Mouse (Mus musculus): ENCODE measurements around the gene Ddx41. TPM values are rescaled to one million over a fixed set of nuclear protein-coding genes. Genes with fewer than 3 reads are reported as not detected.
"Not testable (repeated sequence)": the region's sequence is repeated elsewhere in the genome, so short reads cannot be mapped to it uniquely, and the experiment has no call there.

The Ddx41 gene
- total and polyA plus RNA-seq, 3 experiments = 59.1 to 101 (median 60.8) TPM

DNA sequence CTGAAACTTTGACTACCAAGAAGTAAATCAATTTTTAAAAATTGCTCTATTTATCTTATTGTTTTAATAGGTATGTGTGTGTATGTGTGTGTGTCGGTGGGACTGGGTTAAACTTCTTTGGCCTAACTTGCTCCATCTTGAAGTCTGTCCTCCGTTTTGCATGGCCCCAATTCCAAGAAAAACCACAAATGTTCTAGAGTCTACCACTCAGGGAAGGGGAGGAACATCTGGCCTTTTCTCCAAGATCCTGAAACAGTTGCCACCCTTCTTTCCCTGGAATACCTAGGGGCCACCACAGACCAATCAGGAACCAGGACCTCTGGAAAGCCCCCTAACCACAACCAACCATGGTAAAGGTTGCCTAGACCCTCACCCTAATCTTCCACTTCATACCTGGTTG lies 35.5 kb upstream of the Ddx41 start:
- DNase-seq (ENCODE audit: low spot score) (peak; percentile 23), ATAC-seq (ENCODE audit: extremely low read depth, insufficient number of reproducible peaks, low FRiP score, poor library complexity, severe bottlenecking) (no peak)
- Histone ChIP-seq H3K36me3 (replicated peaks) (peaks cover 24% of the 10 kb centered on the region), H3K4me1 (ENCODE audit: insufficient read depth, low read depth, low read length) (peaks cover 25% of the 10 kb centered on the region), H3K4me3 (ENCODE audit: low read depth, low read length) (peak overlapping the region; percentile 54; the same call in 1 of the 2 replicates), H3K9me3 (replicated peaks) (peaks cover 3% of the 10 kb centered on the region; the same call in 1 of the 2 replicates), H3K27me3 (ENCODE audit: insufficient read depth, low read length) (no peaks in the 10 kb centered on the region)
- TF ChIP-seq POLR2AphosphoS5 (IDR thresholded peaks at IDR 0.05; ENCODE audit: insufficient replicate concordance, low read depth, low read length) = no peak
- no peak for TF ChIP-seq GATA1 (IDR thresholded peaks at IDR 0.05; ENCODE audit: borderline replicate concordance, low read length)

DNA sequence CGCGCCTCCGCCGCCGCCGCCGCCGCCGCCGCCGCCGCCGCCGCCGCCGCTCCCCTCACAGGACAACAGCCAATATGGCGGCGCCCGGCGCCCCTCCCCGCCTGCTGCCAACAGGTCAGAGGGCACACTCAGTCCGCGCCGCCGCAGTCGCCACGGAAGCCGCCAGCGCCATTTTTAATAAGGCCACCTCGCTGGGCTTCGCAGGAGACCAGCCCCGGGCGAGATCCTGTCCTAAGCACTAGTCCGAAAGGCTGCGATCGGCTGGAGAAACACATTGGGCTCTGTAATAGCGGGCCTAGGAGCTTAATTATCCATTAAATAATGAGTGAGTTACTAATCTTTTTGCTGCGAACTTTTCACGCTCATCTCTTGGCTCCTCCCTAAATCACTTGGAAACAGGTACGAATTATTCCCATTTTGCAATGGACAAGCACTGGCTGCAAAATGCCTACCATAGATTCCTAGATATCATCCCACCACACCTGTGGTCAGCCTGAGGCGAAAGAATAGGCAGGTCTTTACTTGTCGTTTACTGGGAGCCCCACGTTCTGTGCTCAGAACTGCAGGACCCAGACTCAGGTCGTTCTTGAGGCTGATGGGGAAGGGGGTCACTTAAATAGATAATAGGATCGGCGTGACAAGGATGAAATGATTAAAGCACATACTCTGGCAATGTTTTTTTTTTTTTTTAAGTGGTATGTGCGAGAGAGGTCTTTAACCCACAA lies 34.7 kb upstream of the Ddx41 start, which contains the start of gene Fam193b:
TSS of gene Fam193b (minus strand) at position 94 of the 725 bp plus-strand sequence.
- no peaks in the 10 kb centered on the region for H3K27me3 ChIP-seq (ENCODE audit: insufficient read depth, low read length)
- DNase-seq (ENCODE audit: low spot score) = peak; percentile 87
- ATAC-seq (ENCODE audit: extremely low read depth, insufficient number of reproducible peaks, low FRiP score, poor library complexity, severe bottlenecking) = peak; percentile 69
- H3K4me3 ChIP-seq (ENCODE audit: low read depth, low read length) = peak within 1 kb of the TSS; percentile 93
- H3K9me3 ChIP-seq (replicated peaks) = peaks cover 3% of the 10 kb centered on the region; the same call in 1 of the 2 replicates
- TF ChIP-seq POLR2AphosphoS5 (IDR thresholded peaks at IDR 0.05; ENCODE audit: insufficient replicate concordance, low read depth, low read length) = no peak
- no peak for TF ChIP-seq GATA1 (IDR thresholded peaks at IDR 0.05; ENCODE audit: borderline replicate concordance, low read length)
- no peak for TF ChIP-seq TAL1 (conservative IDR thresholded peaks at IDR 0.05; ENCODE audit: low read depth, low read length)
- no peak for TF ChIP-seq GATA2 (IDR thresholded peaks at IDR 0.05; ENCODE audit: borderline replicate concordance, low read depth, low read length)
- no peak for TF ChIP-seq CTCF (IDR thresholded peaks at IDR 0.05; ENCODE audit: low read depth, low read length)
- H3K4me1 ChIP-seq (ENCODE audit: insufficient read depth, low read depth, low read length) = peaks cover 25% of the 10 kb centered on the region
- H3K36me3 ChIP-seq (replicated peaks) = peaks cover 31% of the 10 kb centered on the region

DNA sequence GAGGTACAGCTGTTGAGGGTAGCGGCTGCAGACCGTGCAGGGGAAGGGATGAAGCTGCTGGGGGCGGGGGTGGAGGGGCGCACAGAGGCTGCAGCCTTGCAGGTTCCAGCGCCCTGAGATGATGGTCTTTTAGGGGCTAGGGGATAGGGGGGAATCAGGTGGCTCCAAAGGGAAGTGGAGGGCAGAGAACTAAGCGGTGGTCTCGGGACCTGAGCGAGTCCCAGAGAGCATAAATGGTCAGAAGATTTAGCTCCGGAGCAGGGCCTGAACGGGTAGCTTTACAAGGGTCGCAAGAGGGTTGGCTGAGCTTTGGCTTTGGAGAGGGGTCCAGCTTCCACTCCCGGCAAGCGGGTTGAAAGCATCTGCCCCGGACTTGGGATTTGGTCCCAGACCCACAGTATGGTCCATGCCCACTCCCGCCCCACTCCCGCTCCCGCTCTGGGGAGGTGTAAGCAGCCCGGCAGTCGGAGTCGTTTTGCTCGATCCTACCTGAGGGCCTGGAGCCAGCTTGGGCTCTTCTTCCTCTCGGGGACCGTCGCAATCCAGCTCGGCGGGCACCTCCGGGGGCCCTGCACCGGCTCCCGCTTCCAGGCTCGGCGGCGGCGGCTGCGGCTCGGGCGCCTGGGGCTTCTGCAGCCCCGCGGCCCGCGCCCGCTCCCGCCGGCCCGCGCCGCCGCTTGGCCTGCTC lies 34.0 kb upstream of the Ddx41 start:
- Histone ChIP-seq H3K27me3 (ENCODE audit: insufficient read depth, low read length) (no peaks in the 10 kb centered on the region), H3K4me3 (ENCODE audit: low read depth, low read length) (peak overlapping the region; percentile 93), H3K4me1 (ENCODE audit: insufficient read depth, low read depth, low read length) (peaks cover 27% of the 10 kb centered on the region), H3K9me3 (replicated peaks) (peaks cover 3% of the 10 kb centered on the region; the same call in 1 of the 2 replicates), H3K36me3 (replicated peaks) (peaks cover 38% of the 10 kb centered on the region)
- peak; percentile 47; the same call in 1 of the 2 replicates for ATAC-seq (ENCODE audit: extremely low read depth, insufficient number of reproducible peaks, low FRiP score, poor library complexity, severe bottlenecking)
- TF ChIP-seq GATA2 (IDR thresholded peaks at IDR 0.05; ENCODE audit: borderline replicate concordance, low read depth, low read length) = no peak
- no peak for TF ChIP-seq CTCF (IDR thresholded peaks at IDR 0.05; ENCODE audit: low read depth, low read length)
- no peak for TF ChIP-seq GATA1 (IDR thresholded peaks at IDR 0.05; ENCODE audit: borderline replicate concordance, low read length)
- TF ChIP-seq TAL1 (conservative IDR thresholded peaks at IDR 0.05; ENCODE audit: low read depth, low read length) = no peak
- TF ChIP-seq POLR2AphosphoS5 (IDR thresholded peaks at IDR 0.05; ENCODE audit: insufficient replicate concordance, low read depth, low read length) = no peak
- peak; percentile 57 for DNase-seq (ENCODE audit: low spot score)

DNA sequence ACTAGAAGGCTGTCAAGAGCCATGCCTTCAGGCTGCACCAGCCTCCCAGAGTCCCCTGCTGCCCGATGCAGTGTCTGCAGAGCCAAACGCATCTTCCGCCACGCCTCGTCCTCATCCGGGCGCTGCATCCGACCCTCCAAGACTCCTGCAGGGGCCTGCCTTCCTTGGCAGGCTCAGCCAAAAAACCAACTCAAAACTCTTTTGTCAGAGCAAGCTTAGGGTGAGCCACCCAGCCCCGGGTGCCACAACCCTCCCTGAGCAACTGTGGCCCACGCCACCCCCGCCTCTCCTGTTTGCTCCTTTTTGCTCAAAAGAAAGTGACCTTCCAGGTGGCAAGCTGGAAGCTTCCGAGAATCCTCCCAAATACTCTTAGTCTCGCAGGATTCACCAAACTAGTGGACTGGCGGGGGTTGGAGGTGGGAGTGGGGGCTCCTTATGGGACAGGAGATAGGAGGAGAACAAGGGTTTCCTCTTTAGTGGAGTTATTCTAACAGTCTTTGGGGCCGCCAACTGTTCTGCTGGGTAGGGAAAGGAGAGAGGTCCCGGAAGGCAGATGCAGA lies 33.3 kb upstream of the Ddx41 start:
- ATAC-seq (ENCODE audit: extremely low read depth, insufficient number of reproducible peaks, low FRiP score, poor library complexity, severe bottlenecking) = no peak

DNA sequence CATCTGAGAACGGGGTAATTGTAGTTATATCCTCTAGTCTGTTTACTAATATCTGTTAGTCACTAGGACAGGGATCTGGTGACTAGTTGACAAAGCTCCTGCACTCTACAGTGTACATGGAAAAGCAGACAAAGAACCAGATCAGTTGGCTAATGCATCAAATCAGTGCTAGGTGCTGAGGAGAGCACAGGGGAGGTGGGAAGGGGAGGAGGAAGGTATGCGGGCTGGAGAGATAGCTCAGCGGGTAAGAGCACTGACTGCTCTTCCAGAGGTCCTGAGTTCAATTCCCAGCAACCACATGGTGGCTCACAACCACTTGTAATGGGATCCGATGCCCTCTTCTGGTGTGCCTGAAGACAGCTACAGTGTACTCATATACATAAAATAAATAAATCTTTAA lies 32.1 kb upstream of the Ddx41 start:
- H3K4me1 ChIP-seq (ENCODE audit: insufficient read depth, low read depth, low read length) = peaks cover 27% of the 10 kb centered on the region
- ATAC-seq (ENCODE audit: extremely low read depth, insufficient number of reproducible peaks, low FRiP score, poor library complexity, severe bottlenecking); DNase-seq (ENCODE audit: low spot score); H3K4me3 ChIP-seq (ENCODE audit: low read depth, low read length); H3K27me3 ChIP-seq (ENCODE audit: insufficient read depth, low read length); H3K9me3 ChIP-seq (replicated peaks): not testable (repeated sequence)
- H3K36me3 ChIP-seq (replicated peaks) = peaks cover 57% of the 10 kb centered on the region

More for the DNA sequence above, 33.3 kb upstream of the Ddx41 start:
- TF ChIP-seq GATA1 (IDR thresholded peaks at IDR 0.05; ENCODE audit: borderline replicate concordance, low read length) (no peak), GATA2 (IDR thresholded peaks at IDR 0.05; ENCODE audit: borderline replicate concordance, low read depth, low read length) (no peak), POLR2AphosphoS5 (IDR thresholded peaks at IDR 0.05; ENCODE audit: insufficient replicate concordance, low read depth, low read length) (no peak), TAL1 (conservative IDR thresholded peaks at IDR 0.05; ENCODE audit: low read depth, low read length) (no peak), CTCF (IDR thresholded peaks at IDR 0.05; ENCODE audit: low read depth, low read length) (no peak)
- H3K4me3 ChIP-seq (ENCODE audit: low read depth, low read length) = peak overlapping the region; percentile 93
- no peak for DNase-seq (ENCODE audit: low spot score)
- H3K36me3 ChIP-seq (replicated peaks) = peaks cover 45% of the 10 kb centered on the region
- peaks cover 27% of the 10 kb centered on the region for H3K4me1 ChIP-seq (ENCODE audit: insufficient read depth, low read depth, low read length)
- no peaks in the 10 kb centered on the region for H3K27me3 ChIP-seq (ENCODE audit: insufficient read depth, low read length)
- peaks cover 3% of the 10 kb centered on the region; the same call in 1 of the 2 replicates for H3K9me3 ChIP-seq (replicated peaks)

DNA sequence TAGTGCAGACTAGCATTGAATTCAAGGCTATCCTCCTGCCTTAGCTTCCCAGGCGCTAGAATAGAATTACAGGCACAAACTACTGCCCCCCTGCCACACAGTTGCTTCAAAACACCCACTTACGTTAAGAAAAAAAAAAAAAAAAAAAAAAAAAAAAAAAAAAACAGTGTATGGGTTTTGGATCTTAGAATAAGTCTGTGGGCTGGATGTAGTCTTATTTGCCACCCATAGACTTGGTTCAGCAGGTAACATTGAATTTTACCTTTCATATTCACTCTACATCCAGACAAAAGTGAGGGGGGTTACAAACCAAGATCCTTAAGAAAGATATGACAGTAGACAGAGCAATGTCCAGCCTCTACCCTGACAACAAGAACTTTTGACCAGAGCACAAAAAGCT lies 31.5 kb upstream of the Ddx41 start:
- H3K4me1 ChIP-seq (ENCODE audit: insufficient read depth, low read depth, low read length) = peaks cover 27% of the 10 kb centered on the region
- H3K4me3 ChIP-seq (ENCODE audit: low read depth, low read length) = no peak overlapping the region
- H3K36me3 ChIP-seq (replicated peaks) = peaks cover 62% of the 10 kb centered on the region
- H3K27me3 ChIP-seq (ENCODE audit: insufficient read depth, low read length) = no peaks in the 10 kb centered on the region
- DNase-seq (ENCODE audit: low spot score) (no peak), ATAC-seq (ENCODE audit: extremely low read depth, insufficient number of reproducible peaks, low FRiP score, poor library complexity, severe bottlenecking) (no peak)
- TF ChIP-seq GATA1 (IDR thresholded peaks at IDR 0.05; ENCODE audit: borderline replicate concordance, low read length) (no peak), TAL1 (conservative IDR thresholded peaks at IDR 0.05; ENCODE audit: low read depth, low read length) (no peak), GATA2 (IDR thresholded peaks at IDR 0.05; ENCODE audit: borderline replicate concordance, low read depth, low read length) (no peak), CTCF (IDR thresholded peaks at IDR 0.05; ENCODE audit: low read depth, low read length) (no peak), POLR2AphosphoS5 (IDR thresholded peaks at IDR 0.05; ENCODE audit: insufficient replicate concordance, low read depth, low read length) (no peak)
- no peaks in the 10 kb centered on the region for H3K9me3 ChIP-seq (replicated peaks)
